Mouse (Mus musculus) granulocyte monocyte progenitor cell, adult 5-6 weeks (primary cell): ENCODE measurements around the gene Mutyh. TPM values are rescaled to one million over a fixed set of nuclear protein-coding genes. Genes with fewer than 3 reads are reported as not detected.
"Not testable (repeated sequence)": the region's sequence is repeated elsewhere in the genome, so short reads cannot be mapped to it uniquely, and the experiment has no call there.

Experiments
- ATAC-seq: replicated peaks from 2 replicates; pipeline ENCODE4 v1.8.0; 2016; ENCODE audit warnings: mild to moderate bottlenecking, moderate TSS enrichment, inconsistent platforms; ENCODE audit not compliant: poor library complexity, severe bottlenecking
- total RNA-seq, 2 experiments: library from RNA; stranded (forward) in 1 of 2; stranded (reverse) in 1 of 2; fragments of 200-712, 200-1000 nt in 1 of 2; fragments of >200 nt in 1 of 2; fragmentation: Nextera tagmentation in 1 of 2; gene quantifications; 2 replicates each; pipeline ENCODE4 v1.2.3; 2014 to 2017

Gene Mutyh
- total RNA-seq, 2 experiments from 2014 or later, result 4.5 to 13.0 TPM

- ATAC-seq, result no peak
These were observed 12.7 kb downstream of the Mutyh start for GRCm38 (mm10) chr4:116819968-116820901.

GRCm38 (mm10) chr4:116820902-116821693 lies 13.6 kb downstream of the Mutyh start:
- ATAC-seq, result peak; percentile 76

- no peak for ATAC-seq
These were observed 14.1 kb downstream of the Mutyh start, which contains the start of gene Hpdl for GRCm38 (mm10) chr4:116821694-116822016. Gene Hpdl (minus strand): TSS chr4:116821707.

- ATAC-seq, result peak; percentile 15; the same call in 1 of the 2 replicates
These were observed 17.1 kb downstream of the Mutyh start for GRCm38 (mm10) chr4:116824541-116825004.

GRCm38 (mm10) chr4:116827819-116828218 lies 20.3 kb downstream of the Mutyh start:
- peak; percentile 77 for ATAC-seq

- ATAC-seq, result no peak
These were observed 22.0 kb downstream of the Mutyh start for GRCm38 (mm10) chr4:116829364-116830069.

- no peak for ATAC-seq
These were observed 22.5 kb downstream of the Mutyh start for GRCm38 (mm10) chr4:116830070-116830368.

GRCm38 (mm10) chr4:116838999-116839398 lies 31.5 kb downstream of the Mutyh start:
- no peak for ATAC-seq

- not testable (repeated sequence) for ATAC-seq
These were observed 32.6 kb downstream of the Mutyh start for GRCm38 (mm10) chr4:116840096-116840495.

- ATAC-seq, result no peak
These were observed 33.3 kb downstream of the Mutyh start for GRCm38 (mm10) chr4:116840841-116841240.

- ATAC-seq, result no peak
These were observed 36.8 kb downstream of the Mutyh start for GRCm38 (mm10) chr4:116844324-116844723.

GRCm38 (mm10) chr4:116849901-116850300 lies 42.4 kb downstream of the Mutyh start:
- ATAC-seq, result no peak

- no peak for ATAC-seq
These were observed 46.8 kb downstream of the Mutyh start for GRCm38 (mm10) chr4:116854286-116854685.

GRCm38 (mm10) chr4:116857203-116857602 lies 49.7 kb downstream of the Mutyh start:
- no peak for ATAC-seq

GRCm38 (mm10) chr4:116859711-116860110 lies 52.2 kb downstream of the Mutyh start:
- ATAC-seq, result no peak

GRCm38 (mm10) chr4:116862023-116862422 lies 54.5 kb downstream of the Mutyh start:
- no peak for ATAC-seq

Other genes starting within 250 kb of the Mutyh start
- 11.4 TPM in 1 of 2 replicates, not detected in the other for gene Ccdc17, start 211.1 kb upstream of the Mutyh start, total RNA-seq (2014; fragmentation: Nextera tagmentation)
- gene Ccdc17, start 211.1 kb upstream of the Mutyh start, total RNA-seq (2017), result 0.26 and 0.43 TPM in 2 replicates
- 190 and 192 TPM in 2 replicates for gene Nasp, start 179.8 kb upstream of the Mutyh start, total RNA-seq (2014; fragmentation: Nextera tagmentation)
- 397 and 446 TPM in 2 replicates for gene Nasp, start 179.8 kb upstream of the Mutyh start, total RNA-seq (2017)
- gene Akr1a1, start 156.0 kb upstream of the Mutyh start, total RNA-seq (2014; fragmentation: Nextera tagmentation), result 398 and 454 TPM in 2 replicates
- gene Akr1a1, start 156.0 kb upstream of the Mutyh start, total RNA-seq (2017), result 580 and 694 TPM in 2 replicates
- 255 and 303 TPM in 2 replicates for gene Prdx1, start 122.2 kb upstream of the Mutyh start, total RNA-seq (2014; fragmentation: Nextera tagmentation)
- 264 and 283 TPM in 2 replicates for gene Prdx1, start 122.2 kb upstream of the Mutyh start, total RNA-seq (2017)
- gene Mmachc, start 99.3 kb upstream of the Mutyh start, total RNA-seq (2014; fragmentation: Nextera tagmentation), result 31.0 and 32.4 TPM in 2 replicates
- 19.2 and 27.0 TPM in 2 replicates for gene Mmachc, start 99.3 kb upstream of the Mutyh start, total RNA-seq (2017)
- gene Ccdc163, start 99.2 kb upstream of the Mutyh start, total RNA-seq (2014; fragmentation: Nextera tagmentation), result 47.8 and 66.8 TPM in 2 replicates
- gene Ccdc163, start 99.2 kb upstream of the Mutyh start, total RNA-seq (2017), result 13.6 and 18.8 TPM in 2 replicates
- gene Tesk2, start 86.8 kb upstream of the Mutyh start, total RNA-seq (2014; fragmentation: Nextera tagmentation), result 7.3 and 9.3 TPM in 2 replicates
- 7.3 and 11.1 TPM in 2 replicates for gene Tesk2, start 86.8 kb upstream of the Mutyh start, total RNA-seq (2017)
- gene Toe1, start 83 bp upstream of the Mutyh start, total RNA-seq (2014; fragmentation: Nextera tagmentation), result 23.3 and 24.4 TPM in 2 replicates
- 39.7 and 58.6 TPM in 2 replicates for gene Toe1, start 83 bp upstream of the Mutyh start, total RNA-seq (2017)
- gene Hpdl, start 14.0 kb downstream of the Mutyh start, total RNA-seq (2014; fragmentation: Nextera tagmentation), result not detected in 2 replicates
- gene Hpdl, start 14.0 kb downstream of the Mutyh start, total RNA-seq (2017), result 0.62 and 0.78 TPM in 2 replicates
- gene Zswim5, start 69.7 kb downstream of the Mutyh start, total RNA-seq (2014; fragmentation: Nextera tagmentation), result 0.85 TPM in 1 of 2 replicates, not detected in the other
- 0.17 TPM in 1 of 2 replicates, not detected in the other for gene Zswim5, start 69.7 kb downstream of the Mutyh start, total RNA-seq (2017)
- gene Urod, start 186.7 kb downstream of the Mutyh start, total RNA-seq (2014; fragmentation: Nextera tagmentation), result 47.7 and 89.1 TPM in 2 replicates
- 40.2 and 57.8 TPM in 2 replicates for gene Urod, start 186.7 kb downstream of the Mutyh start, total RNA-seq (2017)
- gene Hectd3, start 187.6 kb downstream of the Mutyh start, total RNA-seq (2014; fragmentation: Nextera tagmentation), result 8.5 and 9.2 TPM in 2 replicates
- gene Hectd3, start 187.6 kb downstream of the Mutyh start, total RNA-seq (2017), result 14.7 and 15.3 TPM in 2 replicates
- gene Eif2b3, start 211.7 kb downstream of the Mutyh start, total RNA-seq (2014; fragmentation: Nextera tagmentation), result 13.1 and 31.2 TPM in 2 replicates
- gene Eif2b3, start 211.7 kb downstream of the Mutyh start, total RNA-seq (2017), result 39.7 and 41.3 TPM in 2 replicates